Mouse (Mus musculus) lung, postnatal 0 days (tissue): Measurements from ENCODE around the gene Fam19a2.

ENCODE experiments used
- CTCF ChIP-seq: IDR thresholded peaks from 2 replicates; pipeline ENCODE4 v1.5.1; 2016; ENCODE audit warnings: antibody characterized with exemption, mild to moderate bottlenecking
- EP300 ChIP-seq: IDR thresholded peaks from 2 replicates; pipeline ENCODE4 v1.6.1; 2016; ENCODE audit warnings: antibody characterized with exemption, mild to moderate bottlenecking, control low read depth

GRCm38 (mm10) chr10:123579012-123579411 lies 315.2 kb downstream of the Fam19a2 start:
- TF ChIP-seq EP300 (no peak), CTCF (no peak)
